Mouse (Mus musculus): ENCODE measurements around the gene Ctnnb1. TPM values are rescaled to one million over a fixed set of nuclear protein-coding genes. Genes with fewer than 3 reads are reported as not detected.

The Ctnnb1 gene
- total RNA-seq, 2 experiments from 2014 or later, result 718 to 723 TPM

GRCm38 (mm10) chr9:120926126-120926525, 2.9 kb upstream of the Ctnnb1 start:
- DNase-seq (ENCODE audit: low spot score in 2 of 2), result no peak

- no peak for DNase-seq (ENCODE audit: low spot score in 2 of 2)
Observed at GRCm38 (mm10) chr9:120926939-120927606, 1.9 kb upstream of the Ctnnb1 start.

GRCm38 (mm10) chr9:120930021-120930420, 1.0 kb downstream of the Ctnnb1 start:
- no peak for DNase-seq (ENCODE audit: low spot score in 2 of 2)

GRCm38 (mm10) chr9:120930811-120931210, 1.8 kb downstream of the Ctnnb1 start:
- no peak for DNase-seq (ENCODE audit: low spot score in 2 of 2)

- DNase-seq (ENCODE audit: low spot score in 2 of 2), result no peak
Observed at GRCm38 (mm10) chr9:120932371-120932770, 3.4 kb downstream of the Ctnnb1 start.

- DNase-seq (ENCODE audit: low spot score in 2 of 2), result peak; percentile 97
Observed at GRCm38 (mm10) chr9:120932797-120933586, 4.0 kb downstream of the Ctnnb1 start.

- DNase-seq (ENCODE audit: low spot score in 2 of 2), result no peak
Observed at GRCm38 (mm10) chr9:120933587-120933885, 4.5 kb downstream of the Ctnnb1 start.

GRCm38 (mm10) chr9:120933886-120934758, 5.1 kb downstream of the Ctnnb1 start:
- DNase-seq (ENCODE audit: low spot score in 2 of 2), result peak in 1 of 2 experiments; percentile 23

GRCm38 (mm10) chr9:120934821-120935633, 6.0 kb downstream of the Ctnnb1 start:
- DNase-seq (ENCODE audit: low spot score in 2 of 2), result no peak

- DNase-seq (ENCODE audit: low spot score in 2 of 2), result no peak
Observed at GRCm38 (mm10) chr9:120935634-120935922, 6.6 kb downstream of the Ctnnb1 start.

- DNase-seq (ENCODE audit: low spot score in 2 of 2), result peak in 1 of 2 experiments; percentile 43
Observed at GRCm38 (mm10) chr9:120936351-120936750, 7.3 kb downstream of the Ctnnb1 start.

- DNase-seq (ENCODE audit: low spot score in 2 of 2), result no peak
Observed at GRCm38 (mm10) chr9:120940858-120941257, 11.8 kb downstream of the Ctnnb1 start.

GRCm38 (mm10) chr9:120943757-120944156, 14.7 kb downstream of the Ctnnb1 start:
- DNase-seq (ENCODE audit: low spot score in 2 of 2), result no peak

- no peak for DNase-seq (ENCODE audit: low spot score in 2 of 2)
Observed at GRCm38 (mm10) chr9:120944211-120944610, 15.2 kb downstream of the Ctnnb1 start.

- no peak for DNase-seq (ENCODE audit: low spot score in 2 of 2)
Observed at GRCm38 (mm10) chr9:120946131-120946530, 17.1 kb downstream of the Ctnnb1 start.

- DNase-seq (ENCODE audit: low spot score in 2 of 2), result no peak
Observed at GRCm38 (mm10) chr9:120948832-120949231, 19.8 kb downstream of the Ctnnb1 start.

- no peak for DNase-seq (ENCODE audit: low spot score in 2 of 2)
Observed at GRCm38 (mm10) chr9:120950761-120951160, 21.7 kb downstream of the Ctnnb1 start.

GRCm38 (mm10) chr9:120951947-120952346, 22.9 kb downstream of the Ctnnb1 start:
- DNase-seq (ENCODE audit: low spot score in 2 of 2), result no peak

GRCm38 (mm10) chr9:120958051-120958450, 29.0 kb downstream of the Ctnnb1 start:
- no peak for DNase-seq (ENCODE audit: low spot score in 2 of 2)

- no peak for DNase-seq (ENCODE audit: low spot score in 2 of 2)
Observed at GRCm38 (mm10) chr9:120958560-120958959, 29.5 kb downstream of the Ctnnb1 start.

GRCm38 (mm10) chr9:120959225-120959624, 30.2 kb downstream of the Ctnnb1 start:
- no peak for DNase-seq (ENCODE audit: low spot score in 2 of 2)
